Mouse (Mus musculus) cerebellum, postnatal 14 days (tissue): Measurements from ENCODE around the gene Scd1.
A peak's percentile ranks its signal among the peaks of the same experiment; 100 is the strongest.

Source experiments
- DNase-seq, 2 experiments: peaks; one replicate each; pipeline ENCODE4 v3.0.0; 2021; ENCODE audit warnings: mixed read lengths in 2 of 2

Gene Scd1

DNA sequence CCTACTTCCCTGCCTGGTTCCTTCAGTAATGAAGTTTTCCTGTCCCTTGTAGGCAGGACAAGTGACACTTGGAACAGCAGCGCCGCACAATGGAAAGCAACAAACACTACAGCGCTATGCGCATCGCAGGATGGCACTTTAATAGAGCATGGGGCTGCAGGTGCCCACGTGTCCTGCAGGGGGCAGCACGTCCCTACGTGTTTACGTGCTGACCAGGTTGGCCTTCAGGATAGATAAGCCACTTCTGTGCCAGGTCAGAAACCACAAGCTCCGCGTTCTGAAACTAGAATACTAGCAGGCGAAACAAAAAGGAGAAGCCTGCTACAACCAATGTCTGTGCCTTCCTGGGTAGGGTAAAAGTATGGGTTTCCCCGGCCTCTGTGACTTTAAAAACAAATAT is 44.1 kb downstream of the Scd1 start:
- peak; percentile 84 to 93 for DNase-seq

- DNase-seq = peak; percentile 32 to 49
Observed at GRCm38 (mm10) chr19:44358700-44359099, 49.0 kb downstream of the Scd1 start.

GRCm38 (mm10) chr19:44351756-44352155 is 55.9 kb downstream of the Scd1 start:
- no peak for DNase-seq

DNA sequence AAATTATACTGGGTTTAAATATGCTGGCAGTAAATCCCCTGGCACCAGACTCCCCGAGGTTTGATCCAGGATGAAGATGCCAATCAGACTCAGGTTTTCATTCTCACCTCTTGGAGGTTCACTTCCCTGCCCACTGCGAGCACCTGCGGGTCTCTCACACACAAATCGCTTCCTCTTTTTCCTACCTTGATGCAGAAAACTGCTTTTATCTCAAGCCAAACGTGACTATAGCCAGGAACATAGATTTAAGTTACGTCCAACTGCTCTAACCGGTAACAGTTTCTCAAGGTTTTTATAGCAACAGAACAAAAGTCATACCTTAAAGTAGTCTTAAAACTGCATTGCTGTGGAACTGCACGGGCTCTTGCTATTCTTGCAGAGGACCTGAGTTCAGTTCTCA is 58.0 kb downstream of the Scd1 start:
- DNase-seq = no peak
